Mouse (Mus musculus) layer of hippocampus, adult 9-10 months (tissue): ENCODE data around the gene Slc35c1.

Experiments
- DNase-seq: peaks from one replicate; pipeline ENCODE4 v3.0.0; 2022; ENCODE audit warnings: low spot score

The Slc35c1 gene

GRCm38 (mm10) chr2:92475711-92476110 lies 15.4 kb upstream of the Slc35c1 start:
- no peak for DNase-seq

GRCm38 (mm10) chr2:92474920-92475319 lies 14.6 kb upstream of the Slc35c1 start:
- no peak for DNase-seq

- DNase-seq: no peak
Measured at GRCm38 (mm10) chr2:92471886-92472670, 11.7 kb upstream of the Slc35c1 start.

- no peak for DNase-seq
Measured at GRCm38 (mm10) chr2:92464690-92465089, 4.4 kb upstream of the Slc35c1 start.

GRCm38 (mm10) chr2:92461215-92461614 lies 877 bp upstream of the Slc35c1 start:
- no peak for DNase-seq

GRCm38 (mm10) chr2:92459141-92459920 lies 1.0 kb downstream of the Slc35c1 start:
- no peak for DNase-seq

GRCm38 (mm10) chr2:92458481-92458880 lies 1.9 kb downstream of the Slc35c1 start:
- DNase-seq: no peak

GRCm38 (mm10) chr2:92456970-92457530 lies 3.3 kb downstream of the Slc35c1 start:
- no peak for DNase-seq

- no peak for DNase-seq
Measured at GRCm38 (mm10) chr2:92455704-92456103, 4.6 kb downstream of the Slc35c1 start.

- no peak for DNase-seq
Measured at GRCm38 (mm10) chr2:92454166-92454565, 6.2 kb downstream of the Slc35c1 start.

GRCm38 (mm10) chr2:92451126-92451525 lies 9.2 kb downstream of the Slc35c1 start:
- no peak for DNase-seq

- DNase-seq: no peak
Measured at GRCm38 (mm10) chr2:92447121-92447740, 13.1 kb downstream of the Slc35c1 start.

GRCm38 (mm10) chr2:92446656-92447055 lies 13.7 kb downstream of the Slc35c1 start:
- no peak for DNase-seq

GRCm38 (mm10) chr2:92445890-92446289 lies 14.4 kb downstream of the Slc35c1 start:
- no peak for DNase-seq

GRCm38 (mm10) chr2:92444376-92444775 lies 16.0 kb downstream of the Slc35c1 start:
- no peak for DNase-seq

- no peak for DNase-seq
Measured at GRCm38 (mm10) chr2:92443313-92443712, 17.0 kb downstream of the Slc35c1 start.

GRCm38 (mm10) chr2:92442419-92443001 lies 17.8 kb downstream of the Slc35c1 start:
- no peak for DNase-seq

- no peak for DNase-seq
Measured at GRCm38 (mm10) chr2:92440432-92440831, 19.9 kb downstream of the Slc35c1 start.

GRCm38 (mm10) chr2:92438567-92438966 lies 21.8 kb downstream of the Slc35c1 start:
- DNase-seq: no peak

GRCm38 (mm10) chr2:92437875-92438274 lies 22.5 kb downstream of the Slc35c1 start:
- peak; percentile 91 for DNase-seq

GRCm38 (mm10) chr2:92437366-92437765 lies 23.0 kb downstream of the Slc35c1 start:
- DNase-seq: no peak

GRCm38 (mm10) chr2:92435023-92435422 lies 25.3 kb downstream of the Slc35c1 start:
- no peak for DNase-seq
